Mouse (Mus musculus) neural tube, embryonic 14.5 days (tissue): ENCODE results near the gene Uhrf2. TPM values are rescaled to one million over a fixed set of nuclear protein-coding genes. Genes with fewer than 3 reads are reported as not detected.

Experiments used
- ATAC-seq: fragments of 200-750 bp; cut with Nextera tagmentation; 2 replicates; pipeline ENCODE4 v1.8.0; 2017; ENCODE audit warnings: low read depth, mild to moderate bottlenecking, moderate TSS enrichment, moderate library complexity
- H3K27ac ChIP-seq: fragments of 300-500 bp; sonication (generic); 2 replicates; pipeline ENCODE4 v1.5.1; 2014; ENCODE audit warnings: low read depth, mild to moderate bottlenecking, control low read depth, low read length, moderate library complexity, mixed read lengths
- H3K27me3 ChIP-seq: fragments of 300-500 bp; sonication (generic); 2 replicates; pipeline ENCODE4 v1.6.1; 2014; ENCODE audit warnings: low read length; ENCODE audit not compliant: control insufficient read depth, insufficient read depth
- H3K36me3 ChIP-seq: fragments of 300-500 bp; sonication (generic); 2 replicates; pipeline ENCODE4 v1.6.1; 2014; ENCODE audit warnings: low read length, mixed read lengths; ENCODE audit not compliant: control insufficient read depth, insufficient read depth
- H3K4me1 ChIP-seq: fragments of 300-500 bp; sonication (generic); 2 replicates; pipeline ENCODE4 v1.6.1; 2014; ENCODE audit warnings: low read length; ENCODE audit not compliant: control insufficient read depth, insufficient read depth
- H3K4me2 ChIP-seq: fragments of 300-500 bp; sonication (generic); 2 replicates; pipeline ENCODE4 v1.6.1; 2014; ENCODE audit warnings: mild to moderate bottlenecking, low read depth, low read length, control low read depth
- H3K4me3 ChIP-seq: fragments of 300-500 bp; sonication (generic); 2 replicates; pipeline ENCODE4 v1.5.1; 2014; ENCODE audit warnings: low read depth, low read length, control low read depth, mixed read lengths
- H3K9ac ChIP-seq: fragments of 300-500 bp; sonication (generic); replicated peaks from 2 replicates; pipeline ENCODE4 v1.6.1; 2014; ENCODE audit warnings: low read depth, mild to moderate bottlenecking, control low read depth, low read length, mixed read lengths
- H3K9me3 ChIP-seq: fragments of 300-500 bp; sonication (generic); 2 replicates; pipeline ENCODE4 v1.6.1; 2016; ENCODE audit warnings: low read length; ENCODE audit not compliant: control insufficient read depth
- WGBS: fragments of 180-500 bp; shearing (Covaris S2); extraction: QIAGEN DNeasy Blood & Tissue Kit; methylation state at CpG from one replicate; pipeline ENCODE4 v1.1.7; 2014; 5-methylcytosine and 5-hydroxymethylcytosine counted together
- polyA plus RNA-seq: library from polyadenylated mRNA; unstranded; fragments of >200 nt; fragmentation: Nextera tagmentation; extraction: Ambion mirVana; gene quantifications from 2 replicates; pipeline ENCODE4 v1.2.1, GENCODE M21; 2014

Gene Uhrf2
- polyA plus RNA-seq, 1 experiment from 2014 or later: 53.3 TPM

GRCm38 (mm10) chr19:30044630-30045029, 14.3 kb downstream of the Uhrf2 start:
- no peaks in the 10 kb centered on the region for H3K4me1 ChIP-seq
- ATAC-seq: no peak
- H3K4me3 ChIP-seq: no peak overlapping the region
- H3K9ac ChIP-seq: no peak overlapping the region
- no peaks in the 10 kb centered on the region for H3K9me3 ChIP-seq
- no peak overlapping the region for H3K4me2 ChIP-seq
- no peaks in the 10 kb centered on the region; the same call in 1 of the 2 replicates for H3K36me3 ChIP-seq
- no peak overlapping the region for H3K27ac ChIP-seq
- 100% methylated on average over 1 of the region's 1 CpGs for WGBS
- H3K27me3 ChIP-seq: no peaks in the 10 kb centered on the region

DNA sequence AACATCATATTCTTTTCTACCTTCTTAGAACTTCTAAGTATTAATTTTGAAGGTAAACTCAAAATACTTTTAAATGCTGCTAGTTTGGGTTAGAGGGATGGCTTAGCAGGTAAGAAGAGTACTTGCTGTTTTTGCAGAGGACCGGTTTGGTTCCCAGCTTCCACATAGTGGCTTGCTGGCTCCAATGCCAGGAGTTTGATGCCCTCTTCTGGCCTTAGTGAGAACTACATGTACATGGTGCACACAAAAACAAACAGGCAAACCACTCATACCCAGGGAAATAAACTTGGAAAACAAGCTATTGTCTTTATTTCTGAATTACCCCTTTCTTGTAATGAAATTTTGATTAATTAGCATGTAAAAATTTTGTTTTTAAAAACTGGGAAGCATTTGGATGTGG, 15.5 kb downstream of the Uhrf2 start:
- Histone ChIP-seq H3K27ac (no peak overlapping the region), H3K4me3 (no peak overlapping the region), H3K9ac (no peak overlapping the region), H3K4me1 (no peaks in the 10 kb centered on the region), H3K4me2 (no peak overlapping the region), H3K27me3 (no peaks in the 10 kb centered on the region), H3K9me3 (no peaks in the 10 kb centered on the region), H3K36me3 (no peaks in the 10 kb centered on the region; the same call in 1 of the 2 replicates)
- ATAC-seq: no peak
- WGBS: 75% methylated on average over 1 of the region's 1 CpGs

GRCm38 (mm10) chr19:30050584-30050983, 20.3 kb downstream of the Uhrf2 start:
- H3K9me3 ChIP-seq: no peaks in the 10 kb centered on the region
- H3K4me2 ChIP-seq: no peak overlapping the region
- no peaks in the 10 kb centered on the region for H3K4me1 ChIP-seq
- H3K27me3 ChIP-seq: no peaks in the 10 kb centered on the region
- 84% methylated on average over 2 of the region's 2 CpGs for WGBS
- no peak overlapping the region for H3K4me3 ChIP-seq
- no peak overlapping the region for H3K9ac ChIP-seq
- H3K36me3 ChIP-seq: no peaks in the 10 kb centered on the region
- H3K27ac ChIP-seq: no peak overlapping the region
- ATAC-seq: no peak

DNA sequence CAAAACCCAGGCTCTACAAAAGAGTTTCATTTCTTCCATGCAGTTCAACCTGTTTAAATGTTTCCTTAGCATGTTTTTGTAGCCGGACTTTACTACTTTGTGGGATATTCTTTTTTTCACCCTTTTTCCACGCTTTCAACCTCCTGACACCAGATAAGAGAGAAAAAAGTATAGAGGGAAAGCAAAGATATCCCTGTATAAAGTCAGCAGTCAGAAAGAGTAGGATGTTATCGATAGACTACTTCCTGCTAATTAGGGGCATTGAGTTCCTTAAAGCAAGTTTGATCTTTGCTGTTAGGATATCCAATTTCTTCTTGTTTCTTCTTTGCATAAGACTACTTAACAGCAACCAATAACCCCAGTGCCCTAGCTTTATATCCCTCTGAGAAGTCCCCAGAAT, 21.2 kb downstream of the Uhrf2 start:
- H3K4me2 ChIP-seq: no peak overlapping the region
- no peaks in the 10 kb centered on the region for H3K27me3 ChIP-seq
- ATAC-seq: no peak
- no peaks in the 10 kb centered on the region for H3K36me3 ChIP-seq
- H3K4me1 ChIP-seq: no peaks in the 10 kb centered on the region
- H3K9me3 ChIP-seq: no peaks in the 10 kb centered on the region
- no peak overlapping the region for H3K27ac ChIP-seq
- WGBS: 96% methylated on average over 3 of the region's 3 CpGs
- H3K9ac ChIP-seq: no peak overlapping the region
- no peak overlapping the region for H3K4me3 ChIP-seq

GRCm38 (mm10) chr19:30054218-30054617, 23.9 kb downstream of the Uhrf2 start:
- no peaks in the 10 kb centered on the region for H3K9me3 ChIP-seq
- 96% methylated on average over 2 of the region's 2 CpGs for WGBS
- no peak for ATAC-seq

DNA sequence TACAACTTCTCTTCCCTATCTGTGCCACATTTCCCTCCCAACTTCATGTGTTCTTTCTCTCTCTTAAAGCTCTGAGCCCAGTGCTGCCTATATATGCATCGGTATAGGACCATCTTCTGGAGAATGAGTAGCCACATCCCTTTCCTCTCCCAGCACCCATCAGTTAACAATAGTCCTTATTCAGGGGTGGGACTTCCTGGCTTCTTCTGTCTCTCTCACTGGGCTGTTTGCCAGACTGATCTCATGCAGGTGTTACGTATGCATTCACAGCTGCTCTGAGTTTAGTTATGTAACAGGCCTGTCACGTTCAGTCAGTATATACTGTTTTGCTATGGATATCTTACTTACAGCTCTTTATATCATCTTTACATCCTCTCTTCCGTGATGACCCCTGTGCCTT, 35.5 kb downstream of the Uhrf2 start:
- no peak for ATAC-seq
- no peaks in the 10 kb centered on the region for H3K36me3 ChIP-seq
- H3K4me1 ChIP-seq: no peaks in the 10 kb centered on the region
- no peak overlapping the region for H3K9ac ChIP-seq
- WGBS: 73% methylated on average over 4 of the region's 4 CpGs
- no peak overlapping the region for H3K27ac ChIP-seq
- H3K9me3 ChIP-seq: no peaks in the 10 kb centered on the region
- no peak overlapping the region for H3K4me2 ChIP-seq
- no peak overlapping the region for H3K4me3 ChIP-seq
- H3K27me3 ChIP-seq: no peaks in the 10 kb centered on the region

More at GRCm38 (mm10) chr19:30054218-30054617, 23.9 kb downstream of the Uhrf2 start:
- no peaks in the 10 kb centered on the region for H3K36me3 ChIP-seq
- H3K9ac ChIP-seq: no peak overlapping the region
- no peak overlapping the region for H3K4me2 ChIP-seq
- H3K4me1 ChIP-seq: no peaks in the 10 kb centered on the region
- no peaks in the 10 kb centered on the region for H3K27me3 ChIP-seq
- no peak overlapping the region for H3K27ac ChIP-seq
- no peak overlapping the region for H3K4me3 ChIP-seq

GRCm38 (mm10) chr19:30090163-30090562, 59.9 kb downstream of the Uhrf2 start:
- no peak overlapping the region; the same call in 1 of the 2 replicates for H3K27ac ChIP-seq
- peaks cover 43% of the 10 kb centered on the region for H3K36me3 ChIP-seq
- ATAC-seq: peak; percentile 81
- no peak overlapping the region for H3K4me3 ChIP-seq
- 27% methylated on average over 6 of the region's 6 CpGs for WGBS
- H3K4me2 ChIP-seq: no peak overlapping the region
- H3K4me1 ChIP-seq: no peaks in the 10 kb centered on the region
- H3K9me3 ChIP-seq: no peaks in the 10 kb centered on the region
- H3K9ac ChIP-seq: no peak overlapping the region
- H3K27me3 ChIP-seq: no peaks in the 10 kb centered on the region

DNA sequence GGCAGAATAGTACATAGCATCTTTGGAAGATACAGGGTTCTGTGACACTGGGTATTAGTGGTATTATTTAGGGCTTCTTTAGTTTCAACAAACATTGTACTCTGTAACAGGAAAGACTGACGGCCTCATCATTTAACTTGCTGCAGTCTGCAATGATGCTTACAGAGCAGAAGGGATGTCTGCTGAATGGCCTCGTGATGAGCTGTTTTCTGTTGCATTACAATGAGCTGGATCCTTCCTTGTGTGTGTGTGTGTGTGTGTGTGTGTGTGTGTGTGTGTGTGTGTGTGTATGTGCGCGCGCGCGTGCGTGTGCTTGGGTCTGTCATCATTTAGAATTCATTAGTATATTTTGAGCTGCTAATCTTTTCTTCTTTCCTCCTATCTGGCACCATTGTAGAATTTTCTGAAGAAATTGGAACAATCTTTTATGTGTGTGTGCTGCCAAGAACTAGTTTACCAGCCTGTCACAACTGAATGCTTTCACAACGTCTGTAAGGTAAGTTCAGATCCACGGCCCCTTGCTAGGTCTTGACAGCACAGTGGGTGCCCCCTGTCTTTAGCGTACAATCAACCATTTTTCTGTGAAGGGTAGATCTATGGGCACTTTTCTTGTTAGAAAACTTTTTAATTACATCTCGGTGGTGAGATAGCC, 61.5 kb downstream of the Uhrf2 start:
- ATAC-seq: no peak
- Histone ChIP-seq H3K4me3 (no peak overlapping the region), H3K9ac (no peak overlapping the region), H3K27ac (no peak overlapping the region), H3K9me3 (no peaks in the 10 kb centered on the region), H3K4me1 (no peaks in the 10 kb centered on the region), H3K4me2 (no peak overlapping the region), H3K27me3 (no peaks in the 10 kb centered on the region), H3K36me3 (peaks cover 41% of the 10 kb centered on the region)
- 83% methylated on average over 12 of the region's 12 CpGs for WGBS

GRCm38 (mm10) chr19:30096186-30096585, 65.9 kb downstream of the Uhrf2 start:
- Histone ChIP-seq H3K4me2 (no peak overlapping the region), H3K4me3 (no peak overlapping the region), H3K27me3 (no peaks in the 10 kb centered on the region), H3K4me1 (no peaks in the 10 kb centered on the region), H3K9me3 (no peaks in the 10 kb centered on the region), H3K9ac (no peak overlapping the region), H3K27ac (peak overlapping the region; percentile 34), H3K36me3 (peaks cover 34% of the 10 kb centered on the region)
- WGBS: 34% methylated on average over 3 of the region's 3 CpGs
- ATAC-seq: peak; percentile 76
